Mouse (Mus musculus) midbrain, embryonic 15.5 days (tissue): ENCODE results near the gene Ddx39. TPM values are rescaled to one million over a fixed set of nuclear protein-coding genes. Genes with fewer than 3 reads are reported as not detected.

Experiments
- ATAC-seq: fragments of 200-750 bp; cut with Nextera tagmentation; replicated peaks from 2 replicates; pipeline ENCODE4 v1.8.0; 2017; ENCODE audit warnings: moderate TSS enrichment
- H3K27ac ChIP-seq: fragments of 300-500 bp; sonication (generic); 2 replicates; pipeline ENCODE4 v1.5.1; 2015; ENCODE audit warnings: mild to moderate bottlenecking, inconsistent platforms
- H3K27me3 ChIP-seq: fragments of 300-500 bp; sonication (generic); replicated peaks from 2 replicates; pipeline ENCODE4 v1.6.1; 2015; ENCODE audit warnings: inconsistent platforms
- H3K36me3 ChIP-seq: fragments of 300-500 bp; sonication (generic); replicated peaks from 2 replicates; pipeline ENCODE4 v1.6.1; 2015; ENCODE audit warnings: inconsistent platforms
- H3K4me1 ChIP-seq: fragments of 300-500 bp; sonication (generic); 2 replicates; pipeline ENCODE4 v1.6.1; 2015; ENCODE audit warnings: inconsistent platforms
- H3K4me2 ChIP-seq: fragments of 300-500 bp; sonication (generic); 2 replicates; pipeline ENCODE4 v1.6.1; 2015; ENCODE audit warnings: inconsistent platforms, mild to moderate bottlenecking, moderate library complexity
- H3K4me3 ChIP-seq: fragments of 300-500 bp; sonication (generic); 2 replicates; pipeline ENCODE4 v1.5.1; 2015; ENCODE audit warnings: mild to moderate bottlenecking, inconsistent platforms
- H3K9ac ChIP-seq: fragments of 300-500 bp; sonication (generic); 2 replicates; pipeline ENCODE4 v1.6.1; 2015; ENCODE audit warnings: mild to moderate bottlenecking, inconsistent platforms
- H3K9me3 ChIP-seq: fragments of 300-500 bp; sonication (generic); 2 replicates; pipeline ENCODE4 v1.6.1; 2016; ENCODE audit warnings: inconsistent platforms
- WGBS: fragments of 180-500 bp; shearing (Covaris S2); methylation state at CpG from one replicate; pipeline ENCODE4 v1.1.7; 2015; ENCODE audit warnings: mixed read lengths; 5-methylcytosine and 5-hydroxymethylcytosine counted together
- polyA plus RNA-seq: library from polyadenylated mRNA; unstranded; fragments of >200 nt; fragmentation: Nextera tagmentation; extraction: Ambion mirVana; gene quantifications from 2 replicates; pipeline ENCODE4 v1.2.1, GENCODE M21; 2015

Gene Ddx39
- polyA plus RNA-seq, 1 experiment from 2014 or later: 107 TPM

DNA sequence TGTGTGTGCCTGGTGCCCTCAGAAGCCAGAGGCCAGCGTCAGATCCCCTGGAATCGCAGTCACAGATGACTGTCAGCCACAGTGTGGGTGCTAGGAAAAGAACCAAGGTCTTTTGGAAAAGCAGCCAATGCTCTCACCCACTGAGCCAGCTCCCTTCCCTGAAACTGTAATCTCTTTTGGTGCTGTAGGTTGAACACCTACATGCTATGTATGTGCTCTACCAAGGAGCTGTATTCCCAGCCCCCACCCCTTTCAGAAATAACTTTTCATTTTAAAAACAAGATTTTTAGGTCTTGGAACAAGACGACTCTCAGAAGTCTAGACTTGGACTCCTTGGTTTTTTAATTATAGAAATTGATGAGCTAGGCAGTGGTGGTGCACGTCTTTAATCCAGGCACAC lies 11.6 kb upstream of the Ddx39 start:
- Histone ChIP-seq H3K27ac (no peak overlapping the region), H3K27me3 (no peaks in the 10 kb centered on the region), H3K9me3 (no peaks in the 10 kb centered on the region), H3K4me2 (no peak overlapping the region), H3K4me1 (peaks cover 12% of the 10 kb centered on the region), H3K9ac (no peak overlapping the region), H3K4me3 (no peak overlapping the region), H3K36me3 (no peaks in the 10 kb centered on the region)
- 84% methylated on average over 4 of the region's 4 CpGs for WGBS
- no peak for ATAC-seq

DNA sequence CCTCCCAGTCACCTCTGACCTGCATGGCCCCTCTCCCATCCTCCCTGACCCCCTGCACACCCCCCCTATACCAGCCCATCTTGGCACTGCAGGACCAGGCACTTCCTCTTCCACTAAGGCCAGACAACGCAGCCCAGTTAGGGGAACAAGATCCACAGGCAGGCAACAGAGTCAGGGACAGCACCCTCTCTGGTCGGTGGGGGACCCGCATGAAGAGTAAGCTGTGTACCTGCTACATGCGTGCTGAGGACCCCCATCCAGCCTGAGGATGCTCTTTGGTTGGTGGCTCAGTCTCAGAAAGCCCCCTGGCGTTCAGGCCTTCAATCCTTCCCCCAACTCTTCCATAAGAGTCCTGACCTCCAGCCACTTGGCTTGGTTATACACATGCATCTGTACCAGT lies 8.6 kb upstream of the Ddx39 start:
- no peak overlapping the region for H3K9ac ChIP-seq
- H3K36me3 ChIP-seq: no peaks in the 10 kb centered on the region
- H3K27ac ChIP-seq: no peak overlapping the region
- no peak for ATAC-seq
- H3K4me3 ChIP-seq: no peak overlapping the region
- H3K9me3 ChIP-seq: no peaks in the 10 kb centered on the region
- no peak overlapping the region for H3K4me2 ChIP-seq
- H3K4me1 ChIP-seq: no peaks in the 10 kb centered on the region
- H3K27me3 ChIP-seq: no peaks in the 10 kb centered on the region
- 68% methylated on average over 5 of the region's 5 CpGs for WGBS

DNA sequence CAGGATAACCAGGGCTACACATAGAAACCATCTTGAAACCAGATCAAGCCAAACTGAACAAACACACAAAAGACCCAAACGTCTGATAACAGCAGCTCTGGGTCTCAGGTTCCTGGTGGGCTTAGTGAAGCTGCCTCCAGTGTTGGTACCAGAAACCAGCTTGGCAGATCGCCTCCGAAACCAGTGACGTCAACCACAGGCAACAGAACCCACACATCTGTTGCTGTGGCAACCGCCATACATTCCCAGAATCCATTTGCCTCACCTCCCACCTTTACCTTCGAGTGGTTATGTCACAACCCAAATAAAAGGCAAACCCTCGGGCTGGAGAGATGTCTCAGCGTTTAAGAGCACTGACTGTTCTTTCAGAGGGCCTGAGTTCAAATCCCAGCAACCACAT lies 7.4 kb upstream of the Ddx39 start:
- Histone ChIP-seq H3K9me3 (no peaks in the 10 kb centered on the region), H3K4me3 (no peak overlapping the region), H3K4me2 (no peak overlapping the region), H3K36me3 (no peaks in the 10 kb centered on the region), H3K27me3 (no peaks in the 10 kb centered on the region), H3K27ac (no peak overlapping the region), H3K4me1 (no peaks in the 10 kb centered on the region), H3K9ac (no peak overlapping the region)
- WGBS: 76% methylated on average over 8 of the region's 8 CpGs
- ATAC-seq: no peak

DNA sequence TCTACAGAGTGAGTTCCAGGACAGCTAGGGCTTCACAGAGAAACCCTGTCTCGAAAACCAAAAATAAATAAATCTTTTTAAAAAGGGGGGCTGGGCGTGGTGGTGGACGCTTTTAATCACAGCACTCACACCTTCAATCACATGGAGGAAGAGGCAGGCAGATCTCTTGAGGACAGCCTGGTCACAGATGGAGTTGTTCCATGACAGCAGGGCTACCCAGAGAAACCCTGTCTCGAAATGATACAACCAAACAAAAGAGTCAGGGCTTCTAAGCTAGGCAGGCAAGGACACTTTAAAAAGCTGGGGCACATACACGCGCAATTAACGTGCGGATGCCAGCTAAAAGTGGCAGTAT lies 324 bp upstream of the Ddx39 start:
- H3K4me2 ChIP-seq: peak overlapping the region; percentile 50
- WGBS: 19% methylated on average over 8 of the region's 8 CpGs
- ATAC-seq: no peak; the same call in 1 of the 2 replicates
- H3K9me3 ChIP-seq: no peaks in the 10 kb centered on the region
- H3K27me3 ChIP-seq: 0 out of 2 replicates have a peak, but pooled peaks cover 3% of the 10 kb centered on the region
- no peak overlapping the region for H3K9ac ChIP-seq
- H3K4me3 ChIP-seq: peak overlapping the region; percentile 99
- peak overlapping the region; percentile 96 for H3K27ac ChIP-seq
- H3K36me3 ChIP-seq: 0 out of 2 replicates have a peak, but pooled peaks cover 4% of the 10 kb centered on the region
- H3K4me1 ChIP-seq: peaks cover 19% of the 10 kb centered on the region

DNA sequence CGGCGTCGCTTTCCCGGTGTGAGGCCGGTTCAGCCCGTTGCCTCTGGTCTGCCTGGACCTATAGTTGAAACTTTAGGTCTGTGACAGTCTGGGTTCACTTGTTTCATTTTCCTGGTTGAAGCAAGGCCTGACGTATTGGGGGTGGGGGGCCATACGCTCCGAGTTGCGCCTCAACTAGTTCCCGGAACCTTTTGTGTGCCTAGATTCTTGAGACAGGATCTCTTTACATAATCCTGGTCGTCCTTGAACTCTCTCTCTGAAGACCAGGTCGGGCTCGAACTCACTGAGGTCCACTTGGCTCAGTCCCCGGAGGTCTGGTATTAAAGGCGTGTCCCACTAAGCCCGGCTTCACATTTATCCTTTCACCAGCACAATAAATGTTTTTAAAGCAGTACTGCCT lies 794 bp downstream of the Ddx39 start:
- Histone ChIP-seq H3K36me3 (peaks cover 13% of the 10 kb centered on the region), H3K4me3 (peak overlapping the region; percentile 99), H3K9me3 (no peaks in the 10 kb centered on the region), H3K27ac (peak overlapping the region; percentile 96), H3K27me3 (0 out of 2 replicates have a peak, but pooled peaks cover 3% of the 10 kb centered on the region), H3K9ac (peak overlapping the region; percentile 87), H3K4me1 (peaks cover 19% of the 10 kb centered on the region), H3K4me2 (peak overlapping the region; percentile 91)
- WGBS: 1% methylated on average over 17 of the region's 17 CpGs
- ATAC-seq: no peak

DNA sequence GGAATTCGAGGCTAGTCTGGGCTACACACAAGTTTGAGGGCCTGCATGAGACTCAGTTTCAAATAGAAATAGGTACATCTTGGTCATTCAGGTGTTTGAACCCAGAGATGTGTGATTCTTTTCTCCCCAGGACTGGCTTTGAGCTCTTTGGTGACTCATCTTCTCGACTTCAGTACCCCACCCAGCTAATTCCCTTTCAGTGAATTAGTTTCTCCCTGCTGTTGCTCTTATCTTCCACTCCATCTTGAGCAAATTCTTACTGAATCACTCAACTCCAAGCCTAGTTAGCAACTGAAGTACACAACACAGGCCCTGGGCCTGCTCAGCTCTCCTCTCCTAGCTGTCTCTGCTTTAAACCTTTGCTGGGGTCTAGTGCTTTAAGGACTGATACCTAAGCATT lies 1.6 kb downstream of the Ddx39 start:
- Histone ChIP-seq H3K4me2 (peak overlapping the region; percentile 91), H3K4me1 (peaks cover 19% of the 10 kb centered on the region), H3K36me3 (peaks cover 21% of the 10 kb centered on the region), H3K27me3 (0 out of 2 replicates have a peak, but pooled peaks cover 3% of the 10 kb centered on the region), H3K9me3 (no peaks in the 10 kb centered on the region), H3K4me3 (peak overlapping the region; percentile 99), H3K9ac (no peak overlapping the region), H3K27ac (no peak overlapping the region)
- WGBS: 72% methylated on average over 2 of the region's 2 CpGs
- ATAC-seq: no peak

DNA sequence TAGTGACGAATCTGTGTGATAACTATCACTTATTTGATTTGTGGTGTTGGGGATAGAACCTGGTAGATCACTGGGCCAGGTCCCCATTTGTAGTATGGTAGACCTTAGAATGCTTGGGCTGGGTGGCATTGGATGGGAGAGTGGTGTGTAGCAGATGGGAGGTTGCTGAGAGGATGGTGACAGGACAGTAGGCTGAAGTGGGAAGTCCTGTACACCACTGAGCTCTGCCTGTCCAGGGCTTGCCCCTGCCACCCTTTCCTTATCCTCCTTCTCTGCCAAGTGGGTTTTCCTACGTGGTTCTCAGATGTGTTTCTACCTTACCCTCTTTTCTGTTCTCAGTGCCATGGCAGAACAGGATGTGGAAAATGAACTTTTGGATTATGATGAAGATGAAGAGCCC lies 4.1 kb downstream of the Ddx39 start:
- Histone ChIP-seq H3K4me2 (no peak overlapping the region), H3K4me3 (no peak overlapping the region), H3K9ac (no peak overlapping the region), H3K27me3 (no peaks in the 10 kb centered on the region), H3K4me1 (peaks cover 19% of the 10 kb centered on the region), H3K27ac (no peak overlapping the region), H3K9me3 (no peaks in the 10 kb centered on the region), H3K36me3 (peaks cover 45% of the 10 kb centered on the region)
- ATAC-seq: no peak
- WGBS: 93% methylated on average over 2 of the region's 2 CpGs

DNA sequence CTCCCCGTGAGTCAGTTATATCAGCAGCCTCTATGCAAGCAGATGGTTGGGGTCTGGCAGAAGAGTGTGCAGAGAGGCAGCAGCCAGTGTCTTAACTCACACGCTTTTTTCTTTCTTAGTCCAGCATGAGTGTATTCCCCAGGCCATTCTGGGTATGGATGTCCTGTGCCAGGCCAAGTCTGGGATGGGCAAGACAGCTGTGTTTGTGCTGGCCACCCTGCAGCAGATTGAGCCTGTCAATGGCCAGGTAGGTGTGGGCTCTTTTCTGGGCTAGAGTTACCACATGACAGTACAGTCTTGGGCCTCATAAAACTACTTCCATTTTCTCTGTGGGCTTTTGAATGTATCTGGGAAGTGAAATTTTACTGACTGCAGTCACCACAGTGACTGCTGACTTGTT lies 4.7 kb downstream of the Ddx39 start:
- Histone ChIP-seq H3K4me3 (no peak overlapping the region), H3K36me3 (peaks cover 52% of the 10 kb centered on the region), H3K9ac (no peak overlapping the region), H3K9me3 (no peaks in the 10 kb centered on the region), H3K27ac (no peak overlapping the region), H3K4me2 (no peak overlapping the region), H3K4me1 (peaks cover 19% of the 10 kb centered on the region), H3K27me3 (no peaks in the 10 kb centered on the region)
- no peak for ATAC-seq
- 83% methylated on average over 2 of the region's 2 CpGs for WGBS

DNA sequence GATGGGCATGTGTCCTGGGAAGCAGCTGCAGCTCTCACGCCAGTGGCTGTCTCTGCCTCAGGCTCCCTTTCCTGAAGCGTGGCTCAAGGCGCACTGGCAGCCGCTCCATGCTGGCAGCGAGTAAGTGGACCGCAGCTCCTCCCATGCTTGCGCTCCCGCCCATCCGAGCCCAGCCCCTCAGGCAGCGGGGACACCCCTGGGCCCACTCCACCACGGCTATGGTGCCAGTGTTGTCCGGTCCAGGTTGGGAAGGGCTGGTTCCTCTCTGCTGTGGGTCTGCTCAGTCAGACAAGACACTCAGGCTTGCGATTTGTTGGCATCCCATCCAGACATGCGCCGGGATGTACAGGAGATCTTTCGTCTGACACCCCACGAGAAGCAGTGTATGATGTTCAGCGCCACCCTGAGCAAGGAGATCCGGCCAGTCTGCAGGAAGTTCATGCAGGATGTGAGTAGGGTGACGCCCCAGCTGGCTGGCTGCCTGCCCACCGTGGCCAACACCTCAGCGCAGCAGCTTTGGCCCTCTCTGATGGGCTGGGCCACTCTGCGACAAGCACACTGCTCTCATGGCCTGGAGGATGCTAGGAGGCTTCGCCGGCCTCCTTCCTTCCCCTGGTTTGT lies 6.5 kb downstream of the Ddx39 start:
- ATAC-seq: no peak
- Histone ChIP-seq H3K9me3 (no peaks in the 10 kb centered on the region), H3K4me3 (no peak overlapping the region), H3K27ac (no peak overlapping the region), H3K27me3 (no peaks in the 10 kb centered on the region), H3K36me3 (peaks cover 61% of the 10 kb centered on the region), H3K4me1 (peaks cover 9% of the 10 kb centered on the region), H3K9ac (no peak overlapping the region), H3K4me2 (no peak overlapping the region)
- WGBS: 91% methylated on average over 25 of the region's 25 CpGs

DNA sequence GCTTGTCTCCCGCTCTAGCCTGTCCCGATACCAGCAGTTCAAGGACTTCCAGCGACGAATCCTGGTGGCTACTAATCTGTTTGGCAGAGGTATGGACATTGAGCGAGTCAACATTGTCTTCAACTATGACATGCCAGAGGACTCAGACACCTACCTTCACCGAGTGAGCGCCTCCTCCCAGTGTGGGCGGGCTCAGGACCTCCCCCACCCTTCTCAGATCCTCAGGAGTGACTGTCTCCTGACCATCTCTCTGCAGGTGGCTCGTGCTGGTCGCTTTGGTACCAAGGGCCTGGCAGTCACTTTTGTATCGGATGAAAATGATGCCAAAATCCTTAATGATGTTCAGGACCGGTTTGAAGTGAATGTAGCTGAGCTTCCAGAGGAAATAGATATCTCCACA lies 7.7 kb downstream of the Ddx39 start:
- no peak overlapping the region for H3K4me3 ChIP-seq
- H3K4me1 ChIP-seq: no peaks in the 10 kb centered on the region
- H3K9me3 ChIP-seq: no peaks in the 10 kb centered on the region
- 93% methylated on average over 12 of the region's 12 CpGs for WGBS
- H3K36me3 ChIP-seq: peaks cover 61% of the 10 kb centered on the region
- H3K27me3 ChIP-seq: no peaks in the 10 kb centered on the region
- H3K9ac ChIP-seq: no peak overlapping the region
- ATAC-seq: no peak
- H3K27ac ChIP-seq: no peak overlapping the region
- H3K4me2 ChIP-seq: no peak overlapping the region

DNA sequence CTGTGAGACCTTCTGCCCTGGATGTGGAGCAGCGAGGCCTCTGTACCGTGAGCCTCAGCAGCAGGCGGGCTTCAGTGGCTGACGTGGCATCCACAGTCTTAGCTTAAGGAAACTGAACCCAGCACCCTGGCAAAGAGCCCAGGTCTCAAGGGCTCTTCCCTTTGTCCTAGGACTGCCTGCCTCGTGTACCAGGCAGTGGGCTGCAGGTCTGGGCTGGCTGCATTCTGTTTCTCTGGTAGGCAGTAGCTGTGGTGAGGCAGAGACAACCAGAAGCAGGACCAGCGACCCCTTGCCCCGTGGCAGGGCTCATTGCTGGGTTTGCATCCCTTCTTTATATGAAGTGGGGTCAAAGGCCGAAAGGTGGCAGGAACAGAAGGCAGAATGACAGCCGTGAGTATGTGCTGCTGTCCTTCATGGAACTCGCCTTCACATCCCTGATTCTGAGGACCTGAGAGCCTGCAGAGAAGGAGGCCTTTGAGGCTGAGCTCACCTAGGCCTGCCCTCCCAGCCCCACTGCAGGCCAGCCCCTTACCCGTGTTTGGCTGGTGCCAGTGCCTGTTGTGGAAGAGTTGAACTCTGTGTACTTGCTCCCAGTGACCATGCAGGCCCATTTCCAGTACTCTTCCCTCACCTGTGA lies 8.6 kb downstream of the Ddx39 start:
- Histone ChIP-seq H3K4me1 (no peaks in the 10 kb centered on the region), H3K4me2 (no peak overlapping the region), H3K9me3 (no peaks in the 10 kb centered on the region), H3K27ac (no peak overlapping the region), H3K9ac (no peak overlapping the region), H3K4me3 (no peak overlapping the region), H3K27me3 (no peaks in the 10 kb centered on the region), H3K36me3 (peaks cover 61% of the 10 kb centered on the region)
- 86% methylated on average over 11 of the region's 11 CpGs for WGBS
- ATAC-seq: no peak

DNA sequence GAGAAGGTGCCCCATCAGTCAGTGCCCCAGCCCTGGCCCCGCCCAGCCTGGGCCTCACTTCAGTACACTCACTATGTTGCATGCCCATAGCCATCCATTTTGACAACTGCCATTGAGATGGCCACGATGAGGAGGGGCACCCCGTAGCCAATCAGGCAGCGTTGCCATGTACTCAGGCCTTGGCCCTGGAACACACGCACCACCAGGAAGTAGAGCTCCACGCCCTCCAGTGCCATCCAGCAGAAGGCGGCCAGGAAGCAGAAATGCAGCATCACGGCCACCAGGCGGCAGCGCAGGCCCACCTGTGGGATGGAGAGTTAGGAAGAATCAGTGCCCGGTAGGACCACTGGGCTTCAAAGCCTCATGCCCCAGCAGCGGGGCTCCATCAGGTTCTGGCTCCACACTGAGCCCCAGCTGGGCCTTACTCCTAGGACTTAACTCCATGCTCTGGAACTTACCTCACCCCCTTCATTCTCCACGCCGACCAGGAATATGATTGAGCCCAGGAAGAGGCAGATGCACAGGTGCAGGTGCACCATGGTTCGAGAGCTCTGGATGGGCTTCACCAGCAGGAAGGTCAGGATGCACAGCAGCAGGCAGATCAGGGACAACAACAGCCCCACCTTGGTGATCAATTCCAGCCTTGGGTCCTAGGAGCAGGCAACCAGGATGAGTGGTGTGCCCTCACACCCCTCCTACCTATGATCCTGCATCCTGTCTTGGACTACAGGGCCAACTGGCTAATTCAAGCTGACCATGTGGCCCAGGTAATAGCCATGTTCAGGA lies 9.9 kb downstream of the Ddx39 start:
- Histone ChIP-seq H3K4me2 (no peak overlapping the region), H3K9me3 (no peaks in the 10 kb centered on the region), H3K4me1 (no peaks in the 10 kb centered on the region), H3K4me3 (no peak overlapping the region), H3K27me3 (no peaks in the 10 kb centered on the region), H3K27ac (no peak overlapping the region), H3K9ac (no peak overlapping the region), H3K36me3 (peaks cover 57% of the 10 kb centered on the region)
- peak; percentile 69 for ATAC-seq
- WGBS: 42% methylated on average over 15 of the region's 15 CpGs
